Mouse (Mus musculus): ENCODE data around the gene Cdc40. TPM values are rescaled to one million over a fixed set of nuclear protein-coding genes. Genes with fewer than 3 reads are reported as not detected.

Gene Cdc40
- polyA plus RNA-seq, 2 experiments = 8.9 to 11.1 TPM

DNA sequence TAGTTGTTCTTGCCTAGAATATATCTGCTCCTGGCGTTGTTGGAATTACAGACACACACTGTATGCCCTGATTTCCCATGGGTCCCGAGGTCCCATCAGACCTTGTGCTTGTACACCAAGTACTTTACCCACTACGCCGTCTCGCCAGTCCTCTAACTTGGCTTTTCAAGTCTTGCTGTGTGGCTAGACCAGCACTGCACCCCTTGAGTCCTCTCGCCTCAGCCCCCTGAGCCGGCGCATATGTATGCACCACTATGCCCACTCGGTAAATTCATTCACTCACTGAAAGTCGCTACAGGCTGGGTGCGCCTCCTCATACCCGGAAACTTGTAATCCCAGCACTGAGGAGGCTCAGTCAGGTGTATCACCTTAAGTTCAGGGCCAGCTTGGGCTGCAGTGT is 12.7 kb upstream of the Cdc40 start:
- TF ChIP-seq CTCF (IDR thresholded peaks at IDR 0.05; ENCODE audit: low read depth) = no peak
- no peak for TF ChIP-seq EP300 (IDR thresholded peaks at IDR 0.05; ENCODE audit: low read depth)
- WGBS (ENCODE audit: insufficient replicate concordance) = 81% methylated on average over 12 of the region's 12 CpGs
- no peak overlapping the region for H3K4me3 ChIP-seq (ENCODE audit: insufficient read depth in 1 of 2, low read depth in 2 of 2, low read length in 2 of 2)

DNA sequence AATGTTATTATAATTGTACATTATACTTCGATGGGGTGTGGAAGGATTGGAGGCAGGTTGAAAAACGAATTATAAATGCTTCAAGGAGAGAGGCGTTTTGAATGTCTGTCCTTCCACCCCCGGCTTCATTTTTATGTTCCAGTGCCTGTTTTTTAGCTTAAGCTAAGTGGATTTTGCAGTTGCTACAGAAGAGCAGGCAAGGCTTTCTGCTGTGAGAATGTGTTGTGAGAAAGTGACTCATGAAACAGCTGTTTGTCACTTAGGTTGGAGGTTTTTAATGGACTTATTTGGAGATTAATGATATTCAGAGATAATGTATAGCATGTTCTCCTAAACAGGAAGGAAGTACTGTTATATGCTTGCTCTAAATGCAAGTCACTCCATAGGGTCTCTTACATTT is 6.0 kb upstream of the Cdc40 start:
- Histone ChIP-seq H3K36me3 (replicated peaks; ENCODE audit: control insufficient read depth, insufficient read depth, low read depth) (no peaks in the 10 kb centered on the region), H3K4me3 (ENCODE audit: insufficient read depth in 1 of 2, low read depth in 2 of 2, low read length in 2 of 2) (no peak overlapping the region), H3K27me3 (ENCODE audit: control insufficient read depth, insufficient read depth, low read length) (peaks cover 18% of the 10 kb centered on the region), H3K9me3 (ENCODE audit: control insufficient read depth, low read length) (no peaks in the 10 kb centered on the region), H3K27ac (no peak overlapping the region), H3K4me1 (replicated peaks; ENCODE audit: control insufficient read depth in 2 of 2, insufficient read depth in 2 of 2, low read length in 1 of 2) (no peaks in the 10 kb centered on the region), H3K9ac (replicated peaks) (no peak overlapping the region), H3K4me2 (ENCODE audit: low read depth) (no peak overlapping the region)
- 50% methylated on average over 4 of the region's 4 CpGs for WGBS (ENCODE audit: insufficient replicate concordance)
- no peak for TF ChIP-seq CTCF (IDR thresholded peaks at IDR 0.05; ENCODE audit: low read depth)
- ATAC-seq (ENCODE audit: insufficient read depth) (no peak), DNase-seq (ENCODE audit: low read depth in 3 of 3, low spot score in 3 of 3) (no peak)

More for the DNA sequence above, 12.7 kb upstream of the Cdc40 start:
- DNase-seq (ENCODE audit: low read depth in 3 of 3, low spot score in 3 of 3) (no peak), ATAC-seq (ENCODE audit: insufficient read depth) (no peak)
- no peaks in the 10 kb centered on the region for H3K27me3 ChIP-seq (ENCODE audit: control insufficient read depth, insufficient read depth, low read length)
- no peaks in the 10 kb centered on the region for H3K9me3 ChIP-seq (ENCODE audit: control insufficient read depth, low read length)
- no peak overlapping the region for H3K27ac ChIP-seq
- no peaks in the 10 kb centered on the region for H3K4me1 ChIP-seq (replicated peaks; ENCODE audit: control insufficient read depth in 2 of 2, insufficient read depth in 2 of 2, low read length in 1 of 2)
- H3K9ac ChIP-seq (replicated peaks) = no peak overlapping the region
- no peaks in the 10 kb centered on the region for H3K36me3 ChIP-seq (replicated peaks; ENCODE audit: control insufficient read depth, insufficient read depth, low read depth)
- no peak overlapping the region for H3K4me2 ChIP-seq (ENCODE audit: low read depth)

DNA sequence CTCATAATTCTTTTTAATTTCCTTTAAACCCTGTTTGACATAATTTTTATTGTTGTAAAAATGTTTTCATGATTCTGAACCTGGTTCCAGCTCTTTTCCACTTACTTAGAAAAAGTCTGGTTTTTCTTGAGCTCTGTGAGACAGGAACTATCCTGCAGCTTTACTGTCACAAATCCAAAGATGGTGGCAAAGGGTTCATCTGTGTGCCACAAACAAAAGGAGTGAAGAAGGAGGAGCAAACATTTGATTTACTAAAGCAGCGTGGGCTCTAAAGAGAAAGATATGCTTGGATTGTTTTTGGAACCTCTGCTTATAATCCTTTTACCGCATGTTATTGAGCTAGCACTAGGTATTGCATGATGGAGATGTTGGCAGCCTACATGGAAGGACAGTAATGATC is 4.2 kb upstream of the Cdc40 start:
- WGBS (ENCODE audit: insufficient replicate concordance) = 76% methylated on average over 2 of the region's 2 CpGs
- Histone ChIP-seq H3K27me3 (ENCODE audit: control insufficient read depth, insufficient read depth, low read length) (peaks cover 24% of the 10 kb centered on the region), H3K9me3 (ENCODE audit: control insufficient read depth, low read length) (no peaks in the 10 kb centered on the region), H3K36me3 (replicated peaks; ENCODE audit: control insufficient read depth, insufficient read depth, low read depth) (no peaks in the 10 kb centered on the region), H3K4me1 (replicated peaks; ENCODE audit: control insufficient read depth in 2 of 2, insufficient read depth in 2 of 2, low read length in 1 of 2) (no peaks in the 10 kb centered on the region; a peak in 1 of 4 replicates), H3K9ac (replicated peaks) (no peak overlapping the region), H3K4me3 (ENCODE audit: insufficient read depth in 1 of 2, low read depth in 2 of 2, low read length in 2 of 2) (no peak overlapping the region), H3K27ac (no peak overlapping the region), H3K4me2 (ENCODE audit: low read depth) (no peak overlapping the region)
- TF ChIP-seq CTCF (IDR thresholded peaks at IDR 0.05; ENCODE audit: low read depth) (no peak), EP300 (IDR thresholded peaks at IDR 0.05; ENCODE audit: low read depth) (no peak)
- no peak for DNase-seq (ENCODE audit: low read depth in 3 of 3, low spot score in 3 of 3)
- no peak for ATAC-seq (ENCODE audit: insufficient read depth)

DNA sequence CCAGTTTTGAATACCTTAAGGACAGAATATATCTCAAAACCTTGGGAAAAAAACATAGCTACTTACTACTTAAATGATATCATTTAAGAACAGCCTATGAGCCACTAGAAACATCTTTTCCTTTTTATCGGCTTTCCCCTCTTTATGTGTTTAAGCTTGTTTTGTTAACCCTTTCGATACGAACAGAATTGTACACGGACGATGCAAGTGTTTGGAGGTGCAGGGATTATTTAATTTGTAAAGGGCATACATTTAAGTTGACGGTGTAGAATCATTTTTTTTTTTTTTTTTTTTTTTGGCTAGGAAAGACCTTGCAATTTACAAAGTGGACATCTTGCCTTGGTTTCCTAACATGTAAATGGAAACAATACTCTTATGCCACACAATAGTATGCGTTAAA is 2.3 kb upstream of the Cdc40 start:
- no peak overlapping the region for H3K27ac ChIP-seq
- TF ChIP-seq EP300 (IDR thresholded peaks at IDR 0.05; ENCODE audit: low read depth) = no peak
- TF ChIP-seq CTCF (IDR thresholded peaks at IDR 0.05; ENCODE audit: low read depth) = no peak
- H3K36me3 ChIP-seq (replicated peaks; ENCODE audit: control insufficient read depth, insufficient read depth, low read depth) = no peaks in the 10 kb centered on the region
- H3K4me1 ChIP-seq (replicated peaks; ENCODE audit: control insufficient read depth in 2 of 2, insufficient read depth in 2 of 2, low read length in 1 of 2) = no peaks in the 10 kb centered on the region; a peak in 1 of 4 replicates
- WGBS (ENCODE audit: insufficient replicate concordance) = 73% methylated on average over 7 of the region's 7 CpGs
- H3K4me2 ChIP-seq (ENCODE audit: low read depth) = no peak overlapping the region
- H3K9me3 ChIP-seq (ENCODE audit: control insufficient read depth, low read length) = no peaks in the 10 kb centered on the region
- no peak for DNase-seq (ENCODE audit: low read depth in 3 of 3, low spot score in 3 of 3)
- no peak overlapping the region for H3K9ac ChIP-seq (replicated peaks)
- H3K4me3 ChIP-seq (ENCODE audit: insufficient read depth in 1 of 2, low read depth in 2 of 2, low read length in 2 of 2) = no peak overlapping the region
- peaks cover 24% of the 10 kb centered on the region for H3K27me3 ChIP-seq (ENCODE audit: control insufficient read depth, insufficient read depth, low read length)
- no peak for ATAC-seq (ENCODE audit: insufficient read depth)

DNA sequence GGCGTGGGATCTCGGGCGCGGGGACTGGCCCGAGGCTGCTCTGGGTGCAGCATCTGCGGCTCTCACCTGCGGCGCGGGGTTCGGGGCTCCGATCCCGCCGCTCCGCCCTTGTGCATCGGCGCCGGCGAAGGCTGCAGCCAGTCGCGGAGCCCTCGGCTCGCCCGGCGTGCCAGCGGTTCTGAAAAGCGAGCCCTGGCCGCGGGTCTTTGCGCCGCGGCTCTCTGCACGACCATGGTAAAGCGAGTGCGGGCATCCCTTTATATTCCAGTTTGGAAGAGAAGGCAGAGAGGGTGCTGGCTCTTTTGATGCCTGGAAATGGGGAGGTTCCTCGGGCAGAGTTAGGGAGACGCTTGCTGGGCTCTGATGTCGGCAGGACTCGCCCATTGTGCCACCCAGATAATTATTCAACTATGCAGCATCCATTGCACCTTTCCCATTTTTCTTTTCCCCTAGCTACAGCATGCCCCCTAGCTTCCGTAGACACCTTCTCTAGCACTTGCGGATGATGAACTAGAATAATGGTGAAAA is 1.2 kb upstream of the Cdc40 start:
- Histone ChIP-seq H3K9ac (replicated peaks) (peak overlapping the region; percentile 42), H3K4me3 (ENCODE audit: insufficient read depth in 1 of 2, low read depth in 2 of 2, low read length in 2 of 2) (peak overlapping the region; percentile 61 to 91)

More for the DNA sequence above, 1.2 kb upstream of the Cdc40 start:
- DNase-seq (ENCODE audit: low read depth in 3 of 3, low spot score in 3 of 3) = no peak
- peak overlapping the region; percentile 98 for H3K4me2 ChIP-seq (ENCODE audit: low read depth)
- no peaks in the 10 kb centered on the region for H3K9me3 ChIP-seq (ENCODE audit: control insufficient read depth, low read length)
- no peaks in the 10 kb centered on the region; a peak in 1 of 4 replicates for H3K4me1 ChIP-seq (replicated peaks; ENCODE audit: control insufficient read depth in 2 of 2, insufficient read depth in 2 of 2, low read length in 1 of 2)
- H3K27me3 ChIP-seq (ENCODE audit: control insufficient read depth, insufficient read depth, low read length) = peaks cover 24% of the 10 kb centered on the region
- no peaks in the 10 kb centered on the region for H3K36me3 ChIP-seq (replicated peaks; ENCODE audit: control insufficient read depth, insufficient read depth, low read depth)
- H3K27ac ChIP-seq = no peak overlapping the region
- WGBS (ENCODE audit: insufficient replicate concordance) = under 1% methylated on average over 39 of the region's 40 CpGs
- TF ChIP-seq CTCF (IDR thresholded peaks at IDR 0.05; ENCODE audit: low read depth) = peak; percentile 41
- no peak for TF ChIP-seq EP300 (IDR thresholded peaks at IDR 0.05; ENCODE audit: low read depth)
- no peak for ATAC-seq (ENCODE audit: insufficient read depth)

Data from liver, embryonic 14.5 days (tissue).